8 mouse cellular contexts compared by ENCODE assay signal in the genomic region with DNA sequence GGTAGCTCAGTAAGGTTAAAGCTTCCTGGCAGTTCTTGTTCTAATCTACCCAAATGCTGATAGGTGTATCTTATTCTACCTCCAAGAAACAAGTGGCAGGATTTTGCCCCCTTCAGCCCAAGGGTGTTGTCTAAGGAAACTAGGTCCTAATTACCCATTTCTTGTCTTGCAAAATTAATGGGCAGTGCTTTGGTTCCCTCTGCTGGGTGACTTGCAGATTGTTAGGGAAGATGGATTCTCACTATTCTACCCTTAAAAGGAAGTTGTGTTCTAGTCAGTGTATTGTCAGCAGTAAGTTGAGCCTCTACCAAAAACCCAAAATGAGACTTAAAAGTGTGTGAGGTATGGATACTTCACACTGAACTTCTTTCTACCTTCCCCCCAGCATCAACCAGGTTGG. TPM values are rescaled to one million over a fixed set of nuclear protein-coding genes. Genes with fewer than 3 reads are reported as not detected.
A peak's percentile ranks its signal among the peaks of the same experiment; 100 is the strongest.
DNase-seq lines count a peak whose midpoint lies in the region; ATAC-seq lines count a peak whose summit lies in the region.

No protein-coding gene starts in this region.

- DNase-seq in heart, adult 18-20 months, result peak; percentile 25 to 61
- DNase-seq in heart, adult 11 months, result no peak
- peak; percentile 8 for DNase-seq in right cerebral cortex, adult 18-20 months
- DNase-seq in right cerebral cortex, postnatal 14 days, result no peak
- peak; percentile 3 for DNase-seq in adrenal gland, postnatal 25 days
- DNase-seq in embryo, embryonic 9.5 days (ENCODE audit: extremely low spot score), result no peak

- peak; percentile 79 for ATAC-seq in inflammation-experienced regulatory T-cells, adult 6 months
- peak; percentile 63; the same call in 1 of the 2 replicates for ATAC-seq in monocyte, adult 5-6 weeks (replicated peaks; ENCODE audit: insufficient number of reproducible peaks, low FRiP score, low TSS enrichment, poor library complexity, severe bottlenecking)

RNA-seq across cellular contexts. Expression of a gene that starts 59.0 kb away (rescaled TPM):
- total RNA-seq in heart, adult 18-20 months (2021), result 10 to 100 TPM; 29.0 to 44.6 TPM
- 56.0 and 57.8 TPM in 2 replicates for total RNA-seq in adrenal gland, postnatal 25 days (2021)
- 10 to 100 TPM in 1 of 3 experiments, 1 to 10 TPM in 2; 7.0 to 11.7 (median 8.6) TPM for polyA plus RNA-seq in inflammation-experienced regulatory T-cells, adult 6 months (2017; shearing (Covaris generic))
- 25.0 to 42.6 TPM (median 36.5 TPM) in 3 replicates for total RNA-seq in monocyte, adult 5-6 weeks (2017)

Comparison
In these comparisons a context has a peak if more than half of its experiments do, and no peak if none do; other contexts are left out.
1. DNase-seq: peak in heart, adult 18-20 months (2 of 2), right cerebral cortex, adult 18-20 months (single experiment) and adrenal gland, postnatal 25 days (single experiment); none in heart, adult 11 months (single experiment), right cerebral cortex, postnatal 14 days (single experiment) and embryo, embryonic 9.5 days (single experiment).